Mouse (Mus musculus): ENCODE measurements around the gene Csrp3.

DNA sequence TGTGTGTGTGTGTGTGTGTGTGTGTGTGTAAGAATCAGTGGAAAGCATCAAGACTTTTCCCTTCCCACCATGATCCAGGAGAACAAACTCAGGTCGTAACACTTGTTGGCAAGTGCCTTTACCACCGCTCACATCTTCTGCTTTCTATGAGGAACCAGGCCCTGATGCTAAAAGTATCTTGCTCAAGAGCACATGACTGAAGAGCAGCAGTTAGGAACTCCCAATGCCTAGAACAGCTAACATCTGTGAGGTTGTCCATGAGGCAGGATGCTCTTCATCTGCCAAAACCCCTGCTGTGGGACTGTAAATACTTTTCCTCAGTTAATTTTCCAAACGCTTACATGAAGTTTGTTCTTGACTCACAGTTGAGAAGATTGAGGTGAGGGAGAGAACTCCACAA lies 59.5 kb downstream of the Csrp3 start:
- no peak for TF ChIP-seq CTCF (IDR thresholded peaks at IDR 0.05; ENCODE audit: low read depth, low read length)
- TF ChIP-seq GATA1 (IDR thresholded peaks at IDR 0.05; ENCODE audit: borderline replicate concordance, low read length): no peak
- TF ChIP-seq TAL1 (conservative IDR thresholded peaks at IDR 0.05; ENCODE audit: low read depth, low read length): no peak
- no peak for TF ChIP-seq GATA2 (IDR thresholded peaks at IDR 0.05; ENCODE audit: borderline replicate concordance, low read depth, low read length)
- TF ChIP-seq POLR2AphosphoS5 (IDR thresholded peaks at IDR 0.05; ENCODE audit: insufficient replicate concordance, low read depth, low read length): no peak
